Mouse (Mus musculus): ENCODE data around the gene Vmn2r59.
"Not testable (repeated sequence)": the region's sequence is repeated elsewhere in the genome, so short reads cannot be mapped to it uniquely, and the experiment has no call there.

The Vmn2r59 gene

DNA sequence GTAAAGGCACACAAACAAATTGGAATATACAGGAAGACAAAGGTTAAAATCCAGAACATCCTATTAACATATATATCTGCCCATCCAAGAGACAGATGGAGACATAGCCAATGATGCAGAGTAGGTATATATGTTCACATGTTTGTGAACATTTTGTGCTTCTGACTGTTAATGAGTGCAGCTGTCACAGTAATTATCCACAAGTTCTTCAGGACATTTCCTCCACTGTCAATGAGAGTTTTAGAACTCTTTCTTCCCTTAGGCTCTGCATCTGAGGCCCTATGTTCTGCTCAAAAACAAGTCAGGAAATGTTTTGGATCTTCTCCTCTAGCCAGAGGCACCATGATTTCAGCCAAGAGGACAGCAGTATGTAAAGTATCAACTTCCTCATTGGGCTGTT, at the start of gene Vmn2r59:
Gene Vmn2r59, minus strand, starts transcription at position 101 of the 400 bp plus-strand sequence.
- DNase-seq = no peak

DNA sequence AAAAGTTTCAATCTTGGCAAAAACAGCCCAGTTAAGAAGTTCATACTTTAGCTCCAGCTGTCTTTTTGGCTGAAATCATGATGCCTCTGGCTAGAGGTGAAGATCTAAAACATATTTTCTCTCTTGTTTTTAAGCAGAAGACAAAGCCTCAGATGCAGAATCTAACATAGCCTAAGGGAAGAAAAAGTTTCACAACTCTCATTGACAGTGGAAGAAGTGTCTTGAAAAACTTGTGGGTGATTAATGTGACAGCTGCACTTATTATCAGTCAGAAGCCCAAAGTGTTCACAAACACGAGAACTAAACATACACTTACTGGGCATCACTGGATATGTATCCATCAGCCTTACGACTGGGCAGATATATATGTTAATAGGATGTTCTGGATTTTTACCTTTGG, 48.6 kb upstream of the Vmn2r59 start, which contains the start of gene Vmn2r60:
Gene Vmn2r60, plus strand, starts transcription at position 301 of the 400 bp plus-strand sequence.
- DNase-seq = no peak

GRCm38 (mm10) chr7:42107061-42107460, 48.2 kb upstream of the Vmn2r59 start:
- not testable (repeated sequence) for DNase-seq
